Mouse (Mus musculus) MEL-GATA-1-ER (cell line): ENCODE measurements around the gene Rpap3.
A peak's percentile ranks its signal among the peaks of the same experiment; 100 is the strongest.

Source experiments
- DNase-seq: peaks from one replicate; pipeline ENCODE4 v3.0.0-alpha.2; 2012; ENCODE audit warnings: low read depth; ENCODE audit errors: extremely low read depth

Gene Rpap3

DNA sequence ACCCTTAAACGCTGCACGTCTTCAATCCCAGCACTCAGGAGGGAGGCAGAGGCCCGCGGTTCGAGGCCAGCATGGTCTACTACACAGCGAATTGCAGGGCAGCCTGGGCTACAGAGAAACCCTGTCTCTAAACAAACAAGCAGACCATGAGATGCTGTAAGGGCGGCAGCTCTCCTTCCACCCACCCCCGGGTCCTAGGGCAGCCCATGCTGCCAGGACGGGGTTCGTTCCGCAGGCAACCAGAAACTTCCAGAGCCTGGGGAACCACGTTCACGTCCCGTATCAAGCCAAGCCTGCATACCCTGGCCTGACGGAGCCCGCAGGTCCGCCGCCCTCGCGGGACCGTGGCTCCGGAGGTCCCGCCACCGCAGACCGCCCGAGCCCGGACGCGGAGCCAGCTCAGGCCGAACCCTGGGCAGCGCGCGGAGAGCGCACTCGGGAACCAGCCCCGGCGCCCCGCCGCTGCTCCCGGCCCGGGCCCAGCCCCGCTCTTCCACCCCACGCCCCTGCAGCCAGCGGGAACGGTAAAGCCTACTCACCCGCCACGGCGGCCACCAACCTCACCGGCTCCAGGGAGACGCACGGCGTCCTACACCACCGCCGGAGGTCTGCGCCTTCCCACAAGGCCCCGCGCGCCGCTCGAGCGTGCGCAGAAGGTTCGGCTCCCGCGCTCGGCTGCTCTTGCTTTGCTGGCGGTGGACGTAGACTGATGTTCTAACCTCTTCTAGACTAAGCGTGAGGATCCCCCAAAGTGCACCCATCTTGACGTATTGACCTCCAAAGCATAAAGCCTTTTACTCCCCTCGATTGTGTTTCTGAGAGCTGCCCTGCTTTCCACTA lies at the start of gene Rpap3:
Rpap3 (minus strand) TSS at position 615 of the 840 bp plus-strand sequence.
- DNase-seq = peak; percentile 82

DNA sequence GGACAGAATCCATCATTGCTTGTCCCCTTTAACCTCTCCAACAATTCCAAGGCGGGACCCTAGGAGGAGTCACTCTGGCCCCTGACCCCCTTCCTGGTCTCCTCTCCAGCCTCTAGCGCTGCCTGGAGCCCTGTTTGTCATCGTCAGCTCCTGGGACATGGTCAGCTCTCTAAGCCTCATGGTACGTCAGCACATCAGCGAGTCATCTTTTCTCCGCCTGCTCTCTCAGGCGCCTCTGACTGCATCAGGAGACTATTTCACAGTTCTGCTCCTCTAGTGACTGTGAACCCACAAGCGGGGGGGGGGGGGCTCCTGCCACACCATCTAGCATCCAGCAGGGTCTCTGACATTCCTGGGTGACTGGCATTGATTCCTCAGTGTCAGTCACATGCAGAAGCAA lies 49.7 kb upstream of the Rpap3 start:
- no peak for DNase-seq

DNA sequence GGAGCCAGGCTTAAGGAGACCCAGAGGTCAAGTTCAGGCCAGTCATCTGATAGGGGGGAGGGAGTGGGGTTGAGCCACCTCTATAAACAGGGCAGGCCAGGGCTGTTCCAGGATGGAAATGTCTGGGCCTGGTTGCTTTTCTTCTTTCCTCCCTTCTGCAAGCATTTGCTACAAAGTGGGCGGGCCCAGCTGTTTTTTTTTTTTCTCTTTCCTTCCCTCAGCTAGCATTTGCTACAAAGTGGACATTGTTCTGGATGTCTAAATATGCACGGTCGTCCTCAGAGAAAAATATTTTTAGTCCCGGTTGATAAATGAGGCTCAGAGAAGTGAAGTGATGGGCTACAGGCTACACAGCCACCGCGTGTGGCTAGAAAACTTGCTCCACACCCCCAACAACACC lies 48.9 kb upstream of the Rpap3 start:
- no peak for DNase-seq

DNA sequence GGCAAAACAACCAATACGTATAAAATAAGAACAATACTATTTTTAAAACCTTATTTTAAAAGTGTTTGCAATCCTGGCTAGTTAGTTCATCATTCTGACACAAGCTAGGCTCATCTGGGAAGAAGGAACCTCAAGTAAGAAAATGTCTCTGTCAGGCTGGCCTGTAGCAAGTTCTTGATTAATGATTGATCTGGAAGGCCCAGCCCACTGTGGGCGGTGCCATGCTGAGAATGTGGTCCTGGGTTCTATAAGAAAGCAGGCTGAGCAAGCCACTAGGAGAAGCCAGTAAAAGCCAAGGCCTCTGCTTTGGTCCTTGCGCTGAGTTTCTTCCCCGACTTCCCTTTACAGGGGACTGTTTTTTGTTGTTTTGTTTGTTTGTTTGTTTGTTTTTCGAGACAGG lies 46.9 kb upstream of the Rpap3 start:
- DNase-seq = no peak

DNA sequence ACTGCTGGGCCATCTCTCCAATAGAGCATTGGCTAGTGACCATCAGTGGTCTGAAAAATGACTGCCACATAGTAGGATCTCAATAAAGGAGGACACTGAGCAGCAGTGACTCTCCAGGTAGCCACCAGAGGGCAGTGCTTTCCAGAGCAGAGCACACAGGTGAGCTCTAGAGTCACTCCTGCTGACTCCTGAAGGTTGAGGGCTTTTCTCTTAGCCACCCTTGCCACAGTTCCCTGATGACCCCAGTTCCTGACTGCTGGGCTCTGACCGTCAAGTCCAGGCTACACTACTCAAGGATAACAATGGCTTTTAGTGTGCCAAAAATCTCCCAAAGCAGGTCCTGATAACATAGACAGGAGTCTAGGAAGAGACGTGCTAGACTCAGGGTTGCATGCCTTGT lies 46.1 kb upstream of the Rpap3 start:
- no peak for DNase-seq

DNA sequence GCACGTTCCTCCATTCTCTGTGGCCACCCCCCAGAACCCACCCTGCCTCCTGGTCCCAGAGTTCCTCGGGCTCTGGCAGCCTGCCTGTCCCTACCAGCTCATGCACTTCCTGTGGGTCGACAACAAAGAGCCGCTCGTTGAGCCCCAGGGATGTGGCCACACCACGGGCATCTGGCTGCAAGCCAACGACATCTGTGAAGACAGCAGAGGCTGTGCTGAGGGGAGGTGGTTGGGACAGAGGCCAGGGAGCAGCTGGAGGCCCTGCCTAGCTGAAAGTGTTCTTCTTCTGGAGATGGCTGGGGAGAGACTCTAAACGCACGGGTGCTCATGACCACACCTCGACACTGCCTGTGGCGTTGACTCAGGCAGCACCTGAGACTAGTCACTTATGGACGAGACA lies 45.1 kb upstream of the Rpap3 start:
- peak; percentile 65 for DNase-seq

DNA sequence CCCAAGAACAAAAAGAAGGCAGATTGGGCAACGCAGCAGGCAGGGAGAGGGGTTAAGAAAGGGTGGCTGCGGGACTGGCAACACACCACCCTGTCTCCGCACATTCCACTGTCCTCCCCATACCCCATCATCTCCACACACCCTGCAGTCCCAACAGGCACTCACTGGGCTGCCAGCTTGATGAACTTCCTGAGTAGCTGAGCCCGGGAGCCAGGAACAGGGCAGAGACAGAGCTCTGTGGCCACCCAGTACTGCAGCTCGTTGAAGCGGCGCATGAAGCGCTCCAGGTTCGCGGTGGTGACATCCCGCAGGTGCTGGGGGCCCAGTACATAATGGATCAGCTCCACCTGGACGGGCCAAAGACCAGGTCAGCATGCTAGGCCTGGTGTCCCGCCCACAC lies 44.2 kb upstream of the Rpap3 start:
- DNase-seq = no peak

DNA sequence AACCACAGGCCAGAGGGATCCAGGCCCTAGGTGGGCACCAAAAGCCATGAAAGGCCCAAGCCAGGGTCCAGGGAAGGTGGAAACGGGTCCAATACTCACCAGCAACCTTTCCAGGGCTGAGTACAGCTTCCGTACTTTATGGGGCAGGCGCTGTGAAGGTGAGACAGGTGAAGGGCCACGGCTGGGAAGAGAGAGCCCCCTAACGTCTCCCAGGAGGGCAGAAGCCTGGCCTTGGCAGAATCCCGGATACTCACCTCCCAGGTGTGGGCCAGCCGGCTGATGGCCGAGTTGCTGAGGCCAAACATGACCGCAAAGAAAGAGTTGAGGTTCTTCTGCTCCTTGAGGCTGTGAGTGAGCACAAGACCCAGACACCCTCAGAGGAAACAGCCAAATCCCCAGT lies 43.8 kb upstream of the Rpap3 start:
- no peak for DNase-seq

DNA sequence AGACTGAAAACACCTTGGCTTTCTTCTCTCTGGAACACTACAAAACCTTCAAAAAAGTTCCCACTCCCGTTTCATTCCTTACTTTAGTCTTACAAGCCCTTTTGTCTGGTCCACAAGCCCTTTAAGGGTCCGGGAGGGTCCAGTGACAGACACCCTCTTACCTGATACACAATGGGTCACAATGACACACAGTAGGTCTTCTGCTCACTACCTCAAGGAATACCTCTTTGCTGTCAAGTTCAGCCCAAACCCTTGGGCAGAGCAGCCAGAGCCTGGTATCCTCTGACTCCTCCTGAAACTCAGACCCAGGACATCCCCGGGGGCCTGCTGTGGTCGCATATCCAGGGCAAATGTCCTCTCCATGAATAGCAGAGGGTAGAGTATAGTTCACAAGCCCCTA lies 43.3 kb upstream of the Rpap3 start:
- no peak for DNase-seq

DNA sequence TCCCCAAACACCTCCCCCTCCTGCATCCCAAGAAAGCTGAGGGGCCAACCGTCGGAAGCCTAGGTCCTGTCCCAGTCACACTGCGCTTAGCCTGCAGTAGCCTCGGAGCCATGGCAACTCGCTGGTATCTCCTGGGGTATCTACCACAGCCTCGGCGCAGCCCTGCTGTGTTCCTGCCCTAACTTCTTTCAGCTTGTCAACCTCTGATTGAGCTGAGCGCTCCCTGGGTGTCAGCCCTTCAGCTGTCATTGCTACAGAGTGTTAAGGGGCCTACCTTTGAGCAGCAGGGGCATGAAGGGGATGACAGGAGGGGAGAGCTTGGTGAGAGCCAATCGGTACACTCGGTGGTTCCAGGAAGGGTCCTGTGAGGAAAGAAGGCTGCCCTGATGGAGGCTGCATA lies 42.7 kb upstream of the Rpap3 start:
- peak; percentile 87 for DNase-seq

DNA sequence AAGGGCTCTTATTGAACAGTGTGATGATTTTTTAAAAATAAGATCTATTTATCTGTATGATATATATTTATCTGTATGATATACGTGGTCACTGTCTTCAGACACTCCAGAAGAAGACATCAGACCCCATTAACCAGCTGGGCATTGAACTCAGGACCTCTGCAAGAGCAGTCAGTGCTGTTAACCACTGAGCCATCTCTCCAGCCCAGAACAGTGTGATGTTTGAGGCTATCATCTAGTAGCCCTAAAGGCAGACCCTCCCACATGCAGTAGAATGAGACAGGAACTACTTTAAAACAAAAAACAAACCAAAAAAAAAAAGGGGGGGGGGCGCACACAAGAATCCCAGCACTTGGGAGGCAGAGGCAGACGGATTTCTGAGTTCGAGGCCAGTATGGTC lies 41.9 kb upstream of the Rpap3 start:
- no peak for DNase-seq

DNA sequence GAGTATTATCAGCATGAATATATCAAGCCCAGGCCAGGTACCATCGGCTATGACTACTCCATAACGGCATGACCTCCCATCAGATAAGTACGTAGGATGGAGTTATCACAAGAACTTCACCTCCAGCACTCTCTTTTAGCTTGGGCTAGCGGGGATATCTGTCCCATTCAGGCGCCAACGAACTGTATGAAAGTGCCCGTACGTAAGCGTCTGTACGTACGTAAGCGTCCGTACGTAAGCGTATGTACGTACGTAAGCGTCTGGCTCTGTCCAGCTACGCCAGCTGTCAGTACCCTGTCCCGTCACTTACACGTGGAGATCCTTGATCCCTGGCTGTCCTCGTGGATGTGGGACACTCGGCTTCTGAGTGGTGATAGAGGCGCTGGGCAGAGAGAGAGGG lies 41.1 kb upstream of the Rpap3 start:
- no peak for DNase-seq

DNA sequence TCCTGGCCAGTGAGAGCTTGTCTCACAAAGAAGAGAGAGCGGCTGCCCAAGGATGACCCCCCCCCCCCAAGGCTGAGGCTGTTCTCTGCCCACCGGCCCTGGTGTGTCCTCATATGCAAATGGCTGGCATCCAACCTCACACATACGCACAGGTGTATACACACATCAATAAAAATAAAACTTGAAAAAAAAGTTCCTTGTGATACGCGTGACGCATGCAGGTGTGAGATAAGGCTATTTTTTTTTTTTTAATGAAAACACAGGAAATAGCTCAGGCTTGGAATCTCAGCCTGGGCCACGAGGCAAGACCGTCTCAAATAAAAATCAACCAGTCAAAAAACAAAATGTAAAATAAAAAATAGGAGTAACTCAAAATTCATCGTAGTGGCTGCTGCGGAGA lies 40.7 kb upstream of the Rpap3 start:
- no peak for DNase-seq

DNA sequence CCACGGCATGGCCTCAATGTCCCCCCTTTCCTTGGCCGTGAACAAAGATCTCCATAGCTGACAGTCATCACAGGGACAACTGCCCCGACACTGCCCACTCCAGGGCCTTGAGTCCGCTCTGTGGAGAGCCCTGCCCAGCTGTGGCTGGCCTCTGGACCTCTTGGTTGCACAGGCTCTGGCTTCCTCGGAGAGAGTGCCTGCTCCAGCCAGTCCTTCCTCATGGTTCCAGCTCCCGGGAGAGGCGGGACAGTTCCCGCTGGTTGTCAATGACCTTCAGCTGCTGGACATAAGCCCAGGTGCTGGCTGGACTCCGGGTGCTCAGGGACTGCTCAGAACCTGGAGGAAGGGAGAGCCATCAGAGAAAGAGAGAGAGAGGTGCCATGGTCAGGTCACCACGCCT lies 39.7 kb upstream of the Rpap3 start:
- no peak for DNase-seq

DNA sequence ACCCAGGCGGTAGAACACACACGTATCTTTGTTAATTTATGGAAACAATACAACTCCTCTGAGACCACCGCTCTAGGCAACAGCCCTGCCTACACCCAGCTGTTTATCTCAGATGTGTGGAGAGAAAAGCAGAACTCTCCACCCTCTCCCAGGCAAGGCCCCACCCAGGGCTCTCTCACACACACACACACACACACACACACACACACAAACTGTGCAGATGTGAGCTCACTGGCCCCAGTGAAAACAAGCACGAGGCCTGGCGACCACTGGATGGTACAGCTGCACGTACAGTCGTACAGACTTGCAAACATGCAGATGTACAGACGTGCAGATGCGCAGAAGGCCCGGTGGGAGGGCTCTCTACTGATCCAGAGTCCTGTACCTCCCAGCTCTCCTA lies 39.3 kb upstream of the Rpap3 start:
- peak; percentile 94 for DNase-seq

DNA sequence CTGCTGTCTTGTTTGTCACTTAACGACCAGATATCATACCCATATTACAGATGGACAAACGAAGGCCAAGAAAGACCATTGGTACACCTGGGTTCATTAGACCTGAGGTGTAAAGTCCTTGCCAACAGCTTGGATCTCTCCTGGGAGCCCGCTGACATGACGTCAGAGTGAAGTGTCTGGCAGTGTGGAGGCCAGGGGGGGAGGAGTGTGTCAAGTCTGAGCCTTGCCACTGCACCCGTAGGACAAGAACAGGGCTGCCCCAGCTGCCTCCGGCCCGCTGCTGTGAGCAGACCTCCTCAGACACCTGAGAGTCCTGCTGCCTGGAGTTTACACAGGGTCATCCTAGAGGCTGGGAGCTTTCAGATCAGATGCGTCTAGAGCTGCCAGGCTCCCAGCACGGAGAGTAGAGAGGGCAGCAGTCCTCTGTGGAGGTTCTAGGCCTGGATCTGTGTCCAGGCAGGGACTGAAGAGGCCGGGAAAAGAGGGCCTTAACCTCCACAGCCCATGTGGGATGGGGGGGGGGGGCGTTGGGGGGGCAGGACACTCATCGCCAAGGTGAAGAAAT lies 38.4 kb upstream of the Rpap3 start:
- DNase-seq = no peak

DNA sequence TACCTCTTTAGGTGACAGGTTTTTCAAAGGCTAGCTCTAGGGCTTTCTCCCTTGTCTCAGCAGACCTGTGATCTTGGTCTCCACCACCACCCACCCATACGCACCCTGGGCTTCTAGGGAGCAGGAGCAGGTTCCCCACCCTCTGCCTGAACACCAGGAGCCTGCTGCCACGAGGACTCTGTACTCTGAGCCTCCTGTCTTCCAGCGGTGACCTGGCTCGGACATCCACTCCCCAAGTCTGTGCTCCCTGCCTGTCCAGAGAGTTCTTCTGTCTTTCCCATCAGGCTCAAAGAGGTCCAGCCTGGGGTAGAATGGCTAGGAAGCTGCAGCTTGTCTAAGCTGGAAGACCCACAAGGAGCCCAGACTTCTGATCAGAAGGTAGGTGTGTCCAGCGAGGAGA lies 37.6 kb upstream of the Rpap3 start:
- DNase-seq = no peak

DNA sequence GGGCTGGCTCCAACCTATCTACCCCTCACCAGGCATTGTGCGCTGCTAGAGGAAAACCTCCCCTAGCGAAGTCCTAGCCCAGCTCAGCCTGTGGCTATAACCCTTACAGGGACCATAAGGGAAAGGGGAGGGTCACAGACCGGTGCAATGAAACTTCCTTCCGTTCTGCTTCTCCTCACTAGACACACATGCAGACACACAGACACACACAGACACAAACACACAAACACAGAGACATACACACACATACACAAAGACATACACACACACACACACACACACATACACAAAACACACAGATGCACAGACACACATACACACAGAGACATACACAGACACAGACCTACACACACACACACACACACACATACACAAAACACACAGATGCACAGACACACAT lies 37.0 kb upstream of the Rpap3 start:
- DNase-seq = no peak

DNA sequence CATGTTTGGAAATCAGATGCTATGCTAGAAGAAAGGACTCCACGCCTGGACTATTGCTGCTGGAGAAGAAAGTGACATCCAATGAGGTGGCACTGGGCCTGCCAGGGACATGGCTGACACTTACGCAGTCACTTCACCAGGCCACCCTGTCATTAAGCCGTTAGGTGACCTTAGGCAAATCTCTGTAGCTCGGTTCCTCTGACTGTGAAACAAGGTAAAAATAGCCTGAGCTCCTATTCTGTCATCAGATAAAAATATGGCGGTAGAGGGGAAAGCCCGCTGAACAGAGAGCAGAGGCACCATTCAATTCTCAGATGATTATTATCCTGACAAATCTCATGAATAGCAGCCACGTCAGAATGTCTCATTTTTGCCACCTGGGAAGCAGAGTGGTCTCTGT lies 36.4 kb upstream of the Rpap3 start:
- no peak for DNase-seq

DNA sequence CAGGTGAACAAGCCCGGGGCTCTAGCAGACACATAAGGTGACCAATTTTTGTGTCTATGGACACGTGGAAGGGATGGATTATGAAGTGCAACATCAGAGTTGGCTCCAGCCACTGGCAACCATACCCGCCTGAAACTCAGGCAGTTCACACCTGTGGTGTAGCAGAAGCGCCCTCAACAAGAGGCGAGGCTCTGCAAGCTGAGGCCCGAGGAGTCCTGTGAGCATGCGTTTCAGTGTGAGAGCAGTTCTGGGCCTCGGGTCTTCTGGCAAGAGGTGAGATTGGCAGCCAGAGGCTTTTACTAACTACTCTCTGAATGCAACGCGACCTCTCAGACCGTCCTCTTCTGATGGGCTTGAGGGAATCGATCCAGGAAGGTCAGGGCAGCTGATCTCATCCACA lies 36.0 kb upstream of the Rpap3 start:
- no peak for DNase-seq

DNA sequence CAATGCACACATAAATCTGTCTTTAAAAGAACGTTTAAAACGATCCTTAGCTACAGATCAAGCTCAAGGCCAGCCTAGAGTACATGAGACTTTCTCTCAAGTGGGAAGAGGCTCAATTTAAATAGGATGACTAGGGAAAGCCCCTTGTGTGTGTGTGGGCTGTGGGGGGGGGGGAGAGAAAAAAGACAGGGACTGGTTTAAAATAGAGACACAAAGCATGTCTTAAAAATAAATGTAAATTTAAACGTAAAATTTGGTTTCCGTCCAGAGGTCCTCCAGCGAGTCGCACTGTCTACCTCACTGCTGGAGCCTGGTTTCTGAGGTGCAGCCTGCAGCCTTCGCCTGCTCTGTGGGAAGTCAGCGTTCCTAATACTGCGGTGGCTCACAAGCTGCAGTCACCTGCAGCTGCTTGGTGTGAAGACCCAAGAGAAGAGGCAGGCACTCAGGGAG lies 34.7 kb upstream of the Rpap3 start:
- DNase-seq = no peak

DNA sequence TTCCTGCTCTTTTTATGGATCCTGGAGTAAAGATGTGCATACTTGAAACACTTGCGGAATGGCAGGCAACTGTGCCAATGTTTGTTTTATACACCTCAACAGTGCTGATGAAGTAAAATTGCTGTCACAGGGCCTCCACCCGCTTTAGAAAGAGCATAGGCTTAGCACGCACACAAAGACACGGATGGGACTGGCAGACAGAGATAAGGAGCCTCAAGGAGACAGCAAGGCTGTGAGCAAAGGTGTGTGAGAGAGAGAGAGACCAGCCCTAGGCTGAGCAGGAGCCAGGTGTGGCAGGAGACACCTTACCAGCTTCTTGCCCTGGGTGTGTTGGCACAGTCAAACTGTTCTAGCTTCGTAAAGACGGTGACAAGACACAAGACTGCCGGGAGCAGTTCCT lies 33.3 kb upstream of the Rpap3 start:
- DNase-seq = no peak

DNA sequence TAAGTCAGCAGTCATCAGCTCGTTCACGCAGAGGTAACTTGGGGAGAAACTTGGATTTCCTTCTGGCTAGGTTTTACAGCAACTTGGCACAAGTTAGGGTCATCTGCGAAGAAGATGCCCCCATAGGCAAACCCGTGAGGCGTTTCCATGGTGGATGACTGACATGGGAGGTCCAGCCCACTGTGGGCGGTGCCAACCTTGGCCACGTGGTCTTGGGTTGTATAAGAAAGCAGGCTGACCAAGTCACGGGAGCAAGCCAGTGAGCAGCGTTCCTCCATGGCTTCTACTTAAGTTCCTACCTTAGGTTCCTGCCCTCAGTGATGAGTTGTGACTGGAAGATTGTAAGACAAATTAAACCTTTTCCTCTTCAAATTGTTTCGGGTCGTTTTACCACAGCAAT lies 26.4 kb upstream of the Rpap3 start:
- DNase-seq = no peak
